Mouse (Mus musculus) urinary bladder, postnatal 36 days (tissue): Measurements from ENCODE around the gene Ccdc69.

Source experiments
- DNase-seq, 2 experiments: peaks; one replicate each; pipeline ENCODE4 v3.0.0; 2022; ENCODE audit warnings: low spot score in 2 of 2, mixed read lengths in 1 of 2

Gene Ccdc69

GRCm38 (mm10) chr11:55008230-55008629 is 69.7 kb downstream of the Ccdc69 start:
- DNase-seq, result no peak

GRCm38 (mm10) chr11:55005684-55006083 is 72.2 kb downstream of the Ccdc69 start:
- DNase-seq, result no peak

DNA sequence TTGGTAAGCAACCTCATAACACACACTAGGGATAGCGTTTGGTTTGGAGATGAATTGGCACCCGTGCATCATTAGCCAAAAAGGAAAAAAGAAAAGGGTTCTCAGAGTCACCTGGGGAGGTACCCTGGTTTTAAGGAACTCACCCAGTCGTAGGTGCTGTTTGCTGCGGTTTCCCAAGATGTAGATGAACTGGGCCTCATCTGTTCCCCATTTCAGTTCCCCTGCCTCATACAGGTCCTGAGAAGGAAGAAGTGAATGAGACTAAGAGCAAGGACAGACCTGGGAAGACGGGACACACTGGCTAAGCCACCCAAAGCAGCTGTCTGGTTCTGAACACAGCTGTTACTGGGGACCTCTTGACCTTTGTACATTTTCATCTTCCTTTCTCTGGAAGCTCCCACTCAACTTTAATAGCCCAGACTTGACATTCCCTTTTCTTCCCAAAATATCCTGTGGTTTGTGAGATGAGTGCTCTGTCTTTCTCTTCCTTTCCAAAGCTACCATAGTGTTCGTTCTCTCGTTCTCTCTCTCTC is 72.9 kb downstream of the Ccdc69 start:
- DNase-seq, result no peak
